Mouse (Mus musculus): ENCODE data around the gene Gtf2i. TPM values are rescaled to one million over a fixed set of nuclear protein-coding genes. Genes with fewer than 3 reads are reported as not detected.

Gtf2i gene
- polyA plus RNA-seq, 1 experiment from 2014 or later, result 34.2 TPM

GRCm38 (mm10) chr5:134227574-134228248 lies 86.8 kb downstream of the Gtf2i start:
- Histone ChIP-seq H3K36me3 (ENCODE audit: control insufficient read depth, insufficient read depth) (no peaks in the 10 kb centered on the region), H3K27me3 (ENCODE audit: control insufficient read depth, insufficient read depth, low read depth, low read length) (no peaks in the 10 kb centered on the region), H3K4me1 (ENCODE audit: control insufficient read depth, low read depth, low read length) (peaks cover 6% of the 10 kb centered on the region), H3K9ac (ENCODE audit: low read depth, low read length) (peak overlapping the region; percentile 38), H3K9me3 (replicated peaks; ENCODE audit: control insufficient read depth, low read length) (no peaks in the 10 kb centered on the region), H3K27ac (ENCODE audit: low read length) (peak overlapping the region; percentile 12; the same call in 1 of the 2 replicates), H3K4me2 (ENCODE audit: low read depth, low read length) (no peak overlapping the region), H3K4me3 (ENCODE audit: low read depth, low read length) (peak overlapping the region; percentile 47)
- ATAC-seq (ENCODE audit: low read depth), result no peak
- WGBS (ENCODE audit: insufficient replicate concordance), result 26% methylated on average over 11 of the region's 11 CpGs

DNA sequence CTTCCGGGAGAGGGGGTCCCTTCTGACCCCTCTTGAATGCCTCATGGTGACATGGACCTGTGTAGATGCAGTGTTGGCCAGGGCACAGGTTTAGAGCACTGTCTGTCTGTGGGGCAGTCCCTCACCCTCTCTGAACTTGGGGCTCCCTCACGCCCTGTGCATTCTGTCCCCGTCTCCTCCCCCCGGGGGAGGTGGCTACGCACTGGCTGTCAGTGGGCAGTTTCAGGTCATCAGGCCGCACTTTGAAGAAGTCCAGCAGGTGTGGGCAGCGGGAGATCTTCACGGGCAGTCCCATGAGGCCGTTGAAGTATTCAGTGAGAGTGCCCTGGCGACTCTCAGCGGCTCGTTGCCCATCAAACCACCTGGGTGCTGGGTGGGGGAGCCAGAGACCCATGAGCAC lies 87.6 kb downstream of the Gtf2i start:
- no peaks in the 10 kb centered on the region for H3K9me3 ChIP-seq (replicated peaks; ENCODE audit: control insufficient read depth, low read length)
- H3K27ac ChIP-seq (ENCODE audit: low read length), result no peak overlapping the region
- peak overlapping the region; percentile 47 for H3K4me3 ChIP-seq (ENCODE audit: low read depth, low read length)
- no peaks in the 10 kb centered on the region for H3K36me3 ChIP-seq (ENCODE audit: control insufficient read depth, insufficient read depth)
- peaks cover 3% of the 10 kb centered on the region for H3K4me1 ChIP-seq (ENCODE audit: control insufficient read depth, low read depth, low read length)
- peak overlapping the region; percentile 8; the same call in 1 of the 2 replicates for H3K4me2 ChIP-seq (ENCODE audit: low read depth, low read length)
- H3K27me3 ChIP-seq (ENCODE audit: control insufficient read depth, insufficient read depth, low read depth, low read length), result peaks cover 4% of the 10 kb centered on the region
- WGBS (ENCODE audit: insufficient replicate concordance), result 59% methylated on average over 12 of the region's 12 CpGs
- ATAC-seq (ENCODE audit: low read depth), result no peak
- peak overlapping the region; percentile 24; the same call in 1 of the 2 replicates for H3K9ac ChIP-seq (ENCODE audit: low read depth, low read length)

GRCm38 (mm10) chr5:134225110-134225901 lies 89.3 kb downstream of the Gtf2i start:
- no peak overlapping the region; the same call in 1 of the 2 replicates for H3K4me3 ChIP-seq (ENCODE audit: low read depth, low read length)
- H3K4me1 ChIP-seq (ENCODE audit: control insufficient read depth, low read depth, low read length), result peaks cover 5% of the 10 kb centered on the region
- 50% methylated on average over 30 of the region's 30 CpGs for WGBS (ENCODE audit: insufficient replicate concordance)
- no peak overlapping the region for H3K4me2 ChIP-seq (ENCODE audit: low read depth, low read length)
- H3K27ac ChIP-seq (ENCODE audit: low read length), result no peak overlapping the region
- H3K27me3 ChIP-seq (ENCODE audit: control insufficient read depth, insufficient read depth, low read depth, low read length), result peaks cover 6% of the 10 kb centered on the region
- no peak overlapping the region for H3K9ac ChIP-seq (ENCODE audit: low read depth, low read length)
- no peaks in the 10 kb centered on the region for H3K9me3 ChIP-seq (replicated peaks; ENCODE audit: control insufficient read depth, low read length)
- no peak for ATAC-seq (ENCODE audit: low read depth)
- H3K36me3 ChIP-seq (ENCODE audit: control insufficient read depth, insufficient read depth), result no peaks in the 10 kb centered on the region

GRCm38 (mm10) chr5:134221708-134222150 lies 92.8 kb downstream of the Gtf2i start:
- no peak overlapping the region for H3K27ac ChIP-seq (ENCODE audit: low read length)
- H3K9me3 ChIP-seq (replicated peaks; ENCODE audit: control insufficient read depth, low read length), result no peaks in the 10 kb centered on the region
- H3K4me1 ChIP-seq (ENCODE audit: control insufficient read depth, low read depth, low read length), result peaks cover 5% of the 10 kb centered on the region
- peak overlapping the region; percentile 45 for H3K4me2 ChIP-seq (ENCODE audit: low read depth, low read length)
- 12% methylated on average over 36 of the region's 36 CpGs for WGBS (ENCODE audit: insufficient replicate concordance)
- H3K36me3 ChIP-seq (ENCODE audit: control insufficient read depth, insufficient read depth), result no peaks in the 10 kb centered on the region
- no peak overlapping the region for H3K9ac ChIP-seq (ENCODE audit: low read depth, low read length)
- ATAC-seq (ENCODE audit: low read depth), result 0 out of 2 replicates have a peak, but pooled peaks have one; percentile 15
- H3K27me3 ChIP-seq (ENCODE audit: control insufficient read depth, insufficient read depth, low read depth, low read length), result peaks cover 6% of the 10 kb centered on the region
- peak overlapping the region; percentile 13; the same call in 1 of the 2 replicates for H3K4me3 ChIP-seq (ENCODE audit: low read depth, low read length)

GRCm38 (mm10) chr5:134221278-134221677 lies 93.3 kb downstream of the Gtf2i start:
- H3K27me3 ChIP-seq (ENCODE audit: control insufficient read depth, insufficient read depth, low read depth, low read length), result peaks cover 6% of the 10 kb centered on the region
- H3K4me2 ChIP-seq (ENCODE audit: low read depth, low read length), result no peak overlapping the region
- no peak for ATAC-seq (ENCODE audit: low read depth)
- H3K4me1 ChIP-seq (ENCODE audit: control insufficient read depth, low read depth, low read length), result peaks cover 5% of the 10 kb centered on the region
- no peak overlapping the region for H3K9ac ChIP-seq (ENCODE audit: low read depth, low read length)
- WGBS (ENCODE audit: insufficient replicate concordance), result 32% methylated on average over 4 of the region's 4 CpGs
- no peak overlapping the region for H3K4me3 ChIP-seq (ENCODE audit: low read depth, low read length)
- no peaks in the 10 kb centered on the region for H3K36me3 ChIP-seq (ENCODE audit: control insufficient read depth, insufficient read depth)
- H3K27ac ChIP-seq (ENCODE audit: low read length), result no peak overlapping the region
- H3K9me3 ChIP-seq (replicated peaks; ENCODE audit: control insufficient read depth, low read length), result no peaks in the 10 kb centered on the region

GRCm38 (mm10) chr5:134217900-134218299 lies 96.7 kb downstream of the Gtf2i start:
- Histone ChIP-seq H3K4me3 (ENCODE audit: low read depth, low read length) (no peak overlapping the region), H3K4me1 (ENCODE audit: control insufficient read depth, low read depth, low read length) (peaks cover 5% of the 10 kb centered on the region), H3K27me3 (ENCODE audit: control insufficient read depth, insufficient read depth, low read depth, low read length) (peaks cover 6% of the 10 kb centered on the region), H3K9ac (ENCODE audit: low read depth, low read length) (no peak overlapping the region), H3K9me3 (replicated peaks; ENCODE audit: control insufficient read depth, low read length) (no peaks in the 10 kb centered on the region), H3K36me3 (ENCODE audit: control insufficient read depth, insufficient read depth) (no peaks in the 10 kb centered on the region), H3K4me2 (ENCODE audit: low read depth, low read length) (no peak overlapping the region), H3K27ac (ENCODE audit: low read length) (no peak overlapping the region)
- no peak for ATAC-seq (ENCODE audit: low read depth)
- 68% methylated on average over 7 of the region's 7 CpGs for WGBS (ENCODE audit: insufficient replicate concordance)

- 24% methylated on average over 12 of the region's 12 CpGs for WGBS (ENCODE audit: insufficient replicate concordance)
- Histone ChIP-seq H3K9ac (ENCODE audit: low read depth, low read length) (no peak overlapping the region), H3K27me3 (ENCODE audit: control insufficient read depth, insufficient read depth, low read depth, low read length) (no peaks in the 10 kb centered on the region), H3K9me3 (replicated peaks; ENCODE audit: control insufficient read depth, low read length) (no peaks in the 10 kb centered on the region), H3K4me2 (ENCODE audit: low read depth, low read length) (no peak overlapping the region), H3K4me1 (ENCODE audit: control insufficient read depth, low read depth, low read length) (peaks cover 10% of the 10 kb centered on the region), H3K27ac (ENCODE audit: low read length) (peak overlapping the region; percentile 22; the same call in 1 of the 2 replicates), H3K4me3 (ENCODE audit: low read depth, low read length) (no peak overlapping the region), H3K36me3 (ENCODE audit: control insufficient read depth, insufficient read depth) (no peaks in the 10 kb centered on the region)
- ATAC-seq (ENCODE audit: low read depth), result no peak
Observed at GRCm38 (mm10) chr5:134214021-134214806, 100.3 kb downstream of the Gtf2i start.

DNA sequence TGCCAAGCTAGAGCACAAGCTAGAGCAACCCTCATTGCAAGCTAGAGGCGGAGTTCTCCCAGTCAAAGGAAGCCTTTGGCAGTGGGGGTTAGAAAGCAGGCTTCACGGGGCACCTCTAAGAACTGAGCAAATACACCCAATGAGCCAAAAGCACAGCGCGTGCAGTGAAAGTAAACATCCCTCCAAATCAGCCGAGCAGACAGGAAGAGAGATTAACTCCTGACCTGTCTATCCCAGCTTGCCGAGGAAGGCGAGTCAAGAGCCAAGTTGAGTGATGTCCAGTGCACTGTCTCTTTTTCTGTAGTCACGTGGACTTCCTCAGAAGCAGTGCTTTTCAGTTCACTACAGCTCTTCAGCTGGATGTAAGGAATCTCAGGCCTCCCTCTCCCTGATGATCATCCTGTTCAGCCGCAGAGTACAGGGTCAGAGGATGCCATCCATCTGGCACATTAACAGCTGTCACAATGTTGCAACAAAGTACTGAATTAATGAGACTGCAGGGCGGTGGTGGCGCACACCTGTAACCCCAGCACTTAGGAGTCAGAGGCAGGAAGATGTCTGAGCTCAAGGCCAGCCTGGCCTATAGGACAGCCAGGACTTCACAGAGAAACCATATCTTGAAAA lies 104.5 kb downstream of the Gtf2i start:
- Histone ChIP-seq H3K36me3 (ENCODE audit: control insufficient read depth, insufficient read depth) (no peaks in the 10 kb centered on the region), H3K4me2 (ENCODE audit: low read depth, low read length) (no peak overlapping the region), H3K27me3 (ENCODE audit: control insufficient read depth, insufficient read depth, low read depth, low read length) (no peaks in the 10 kb centered on the region), H3K9ac (ENCODE audit: low read depth, low read length) (no peak overlapping the region), H3K4me1 (ENCODE audit: control insufficient read depth, low read depth, low read length) (peaks cover 10% of the 10 kb centered on the region), H3K4me3 (ENCODE audit: low read depth, low read length) (no peak overlapping the region), H3K9me3 (replicated peaks; ENCODE audit: control insufficient read depth, low read length) (no peaks in the 10 kb centered on the region), H3K27ac (ENCODE audit: low read length) (peak overlapping the region; percentile 61)
- WGBS (ENCODE audit: insufficient replicate concordance), result 36% methylated on average over 11 of the region's 11 CpGs
- peak; percentile 81 for ATAC-seq (ENCODE audit: low read depth)
